Mouse (Mus musculus) liver, adult 2 months (tissue): ENCODE measurements at regions not wholly inside any gene's neighbourhood (a gene's known extent, or its start where the extent isn't known, plus 50 kb on each side); places are given as distances from the start of the nearest gene placed in this dataset.

Source experiments
- CTCF ChIP-seq: fragments of 200-500 bp; IDR thresholded peaks from 2 replicates; pipeline ENCODE4 v1.5.1; 2011; ENCODE audit warnings: low read depth, low read length, control low read depth
- POLR2A ChIP-seq: fragments of 200-500 bp; IDR thresholded peaks from 2 replicates; pipeline ENCODE4 v1.6.1; 2011; ENCODE audit warnings: low read length, control low read depth; ENCODE audit not compliant: insufficient read depth; ENCODE audit errors: extremely low read depth

GRCm38 (mm10) chr1:81754067-81754466, 478.8 kb upstream of the Gm9747 start:
- no peak for TF ChIP-seq POLR2A
- no peak for TF ChIP-seq CTCF
